Mouse (Mus musculus) megakaryocyte, embryonic 14.5 days (primary cell): ENCODE measurements around the gene Tmem242.

Source experiments
- FLI1 ChIP-seq: IDR thresholded peaks from 2 replicates; pipeline ENCODE4 v1.6.1; 2012; ENCODE audit warnings: low read length, inconsistent platforms, mixed read lengths
- GATA1 ChIP-seq: IDR thresholded peaks from 3 replicates; pipeline ENCODE4 v1.6.1; 2012; ENCODE audit warnings: mixed read lengths, low read length, inconsistent platforms, borderline replicate concordance

DNA sequence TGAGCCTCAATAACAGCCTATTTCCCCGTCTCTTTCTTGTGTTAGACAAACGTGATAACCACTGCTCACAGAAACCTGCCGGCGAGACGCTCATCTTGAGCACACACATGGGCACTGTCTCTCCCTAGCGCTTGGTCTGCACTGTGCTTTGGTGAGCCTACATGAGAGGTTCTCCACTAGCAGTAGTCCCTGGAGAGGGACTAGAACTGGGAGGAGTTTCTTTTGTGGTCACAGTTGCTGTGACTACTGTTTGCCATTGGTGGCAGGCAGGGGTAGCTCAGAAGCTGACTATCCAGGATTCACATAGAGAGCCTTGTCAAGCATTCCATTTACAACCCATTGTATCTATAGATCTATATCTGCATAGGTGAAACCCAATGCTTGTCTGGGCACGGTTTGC, 27.3 kb downstream of the Tmem242 start:
- no peak for TF ChIP-seq GATA1
- TF ChIP-seq FLI1, result no peak
